Mouse (Mus musculus): Measurements from ENCODE around the gene Ank3.

The Ank3 gene

DNA sequence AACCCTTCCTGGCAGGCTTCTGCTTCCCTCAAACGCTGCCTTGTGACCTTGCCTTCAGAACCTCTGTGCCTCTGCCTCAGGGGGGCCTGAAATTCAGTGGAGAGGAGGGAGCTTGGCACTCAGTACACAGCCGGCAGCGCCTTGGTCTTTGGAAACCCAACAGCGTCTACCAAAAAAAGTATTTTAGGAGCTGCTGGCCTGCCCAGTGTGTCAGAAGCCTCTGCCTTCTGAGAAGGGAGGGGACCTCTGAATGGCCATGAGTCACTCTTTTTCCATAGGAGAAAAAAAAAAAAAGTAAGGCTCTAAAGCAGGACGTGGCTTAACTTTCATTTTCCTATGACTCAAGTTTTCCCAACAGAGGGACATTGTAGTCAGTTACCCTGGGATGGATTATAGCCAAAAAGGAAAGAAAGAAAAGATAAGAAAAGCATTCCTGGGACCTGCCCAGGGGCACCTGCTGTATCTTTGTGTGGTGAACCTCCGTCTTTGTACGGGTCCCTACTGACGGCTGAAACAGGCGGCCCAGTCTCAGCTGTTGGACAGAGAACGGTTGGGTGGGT, 473.7 kb downstream of the Ank3 start:
- no peaks in the 10 kb centered on the region for H3K27me3 ChIP-seq (ENCODE audit: control insufficient read depth, insufficient read depth, low read length, poor library complexity, severe bottlenecking)
- no peak for DNase-seq (ENCODE audit: low read depth, low spot score)

GRCm38 (mm10) chr10:69872892-69873291, 474.3 kb downstream of the Ank3 start:
- H3K27me3 ChIP-seq (ENCODE audit: control insufficient read depth, insufficient read depth, low read length, poor library complexity, severe bottlenecking), result no peaks in the 10 kb centered on the region
- H3K36me3 ChIP-seq (ENCODE audit: control insufficient read depth, insufficient read depth, low read length, poor library complexity, severe bottlenecking), result no peaks in the 10 kb centered on the region
- DNase-seq (ENCODE audit: low read depth, low spot score), result no peak

More for the DNA sequence above, 473.7 kb downstream of the Ank3 start:
- no peaks in the 10 kb centered on the region for H3K36me3 ChIP-seq (ENCODE audit: control insufficient read depth, insufficient read depth, low read length, poor library complexity, severe bottlenecking)

DNA sequence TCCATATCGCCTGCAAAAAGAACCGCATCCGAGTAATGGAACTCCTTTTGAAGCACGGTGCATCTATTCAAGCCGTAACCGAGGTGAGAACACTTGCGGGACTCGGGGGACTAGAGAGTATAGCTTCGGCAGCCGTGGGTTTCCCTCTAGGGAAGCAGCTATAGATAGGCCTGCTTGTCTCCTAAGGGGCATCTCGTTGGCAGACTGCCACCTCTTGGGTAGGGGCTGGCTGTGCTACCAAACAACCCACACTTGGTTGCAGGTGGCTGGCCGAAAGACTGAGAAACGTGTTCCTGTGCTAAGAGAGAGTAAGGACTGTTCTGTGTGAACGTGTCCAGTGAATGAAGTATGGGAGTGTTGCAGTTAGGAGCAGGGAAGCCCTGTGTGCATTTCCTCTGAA, 476.2 kb downstream of the Ank3 start:
- no peaks in the 10 kb centered on the region for H3K27me3 ChIP-seq (ENCODE audit: control insufficient read depth, insufficient read depth, low read length, poor library complexity, severe bottlenecking)
- DNase-seq (ENCODE audit: low read depth, low spot score), result no peak
- H3K36me3 ChIP-seq (ENCODE audit: control insufficient read depth, insufficient read depth, low read length, poor library complexity, severe bottlenecking), result no peaks in the 10 kb centered on the region

DNA sequence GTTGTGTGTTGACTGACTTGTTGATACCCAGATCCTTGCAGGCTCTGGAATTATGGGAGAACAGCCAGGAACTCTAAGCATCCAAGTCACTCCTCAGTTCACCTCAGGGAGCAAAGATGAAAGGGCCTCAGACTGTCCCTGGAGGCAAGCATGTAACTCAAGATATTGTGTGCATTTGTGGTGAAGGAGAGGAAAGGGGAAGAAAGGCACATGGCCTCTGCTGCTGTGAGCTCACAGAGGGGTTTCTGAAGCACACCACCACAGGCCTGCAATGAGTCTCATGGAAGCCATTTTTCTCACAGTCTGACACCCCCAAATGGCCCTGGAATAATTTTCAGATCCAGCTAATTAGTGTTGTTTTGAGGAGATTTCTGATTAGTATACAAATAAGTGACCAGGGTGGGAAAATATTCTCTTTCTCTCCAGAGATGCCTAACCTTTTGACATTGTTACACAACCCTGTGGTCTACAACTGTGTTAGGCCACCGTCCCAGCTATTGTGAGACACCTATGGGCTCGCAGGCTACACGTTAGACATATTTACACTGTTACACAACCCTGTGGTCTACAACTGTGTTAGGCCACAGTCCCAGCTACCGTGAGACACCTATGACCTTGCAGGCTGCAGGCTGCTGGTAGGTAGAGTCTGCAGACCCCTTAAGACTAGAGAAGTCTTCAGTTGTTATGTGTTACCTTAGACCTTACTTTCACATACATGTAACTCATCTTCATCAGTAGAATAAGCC, 485.5 kb downstream of the Ank3 start:
- no peaks in the 10 kb centered on the region for H3K36me3 ChIP-seq (ENCODE audit: control insufficient read depth, insufficient read depth, low read length, poor library complexity, severe bottlenecking)
- no peaks in the 10 kb centered on the region for H3K27me3 ChIP-seq (ENCODE audit: control insufficient read depth, insufficient read depth, low read length, poor library complexity, severe bottlenecking)
- no peak for DNase-seq (ENCODE audit: low read depth, low spot score)

GRCm38 (mm10) chr10:69888399-69888798, 489.8 kb downstream of the Ank3 start:
- Histone ChIP-seq H3K36me3 (ENCODE audit: control insufficient read depth, insufficient read depth, low read length, poor library complexity, severe bottlenecking) (no peaks in the 10 kb centered on the region), H3K27me3 (ENCODE audit: control insufficient read depth, insufficient read depth, low read length, poor library complexity, severe bottlenecking) (no peaks in the 10 kb centered on the region; the same call in 1 of the 2 replicates)
- DNase-seq (ENCODE audit: low read depth, low spot score), result peak; percentile 20

- no peaks in the 10 kb centered on the region for H3K36me3 ChIP-seq (ENCODE audit: control insufficient read depth, insufficient read depth, low read length, poor library complexity, severe bottlenecking)
- DNase-seq (ENCODE audit: low read depth, low spot score), result peak; percentile 8
Observed at GRCm38 (mm10) chr10:69889779-69890178, 491.2 kb downstream of the Ank3 start.

GRCm38 (mm10) chr10:69890389-69890985, 491.9 kb downstream of the Ank3 start:
- H3K27me3 ChIP-seq (ENCODE audit: control insufficient read depth, insufficient read depth, low read length, poor library complexity, severe bottlenecking), result no peaks in the 10 kb centered on the region; the same call in 1 of the 2 replicates
- H3K36me3 ChIP-seq (ENCODE audit: control insufficient read depth, insufficient read depth, low read length, poor library complexity, severe bottlenecking), result no peaks in the 10 kb centered on the region
- no peak for DNase-seq (ENCODE audit: low read depth, low spot score)

More at GRCm38 (mm10) chr10:69889779-69890178, 491.2 kb downstream of the Ank3 start:
- no peaks in the 10 kb centered on the region; the same call in 1 of the 2 replicates for H3K27me3 ChIP-seq (ENCODE audit: control insufficient read depth, insufficient read depth, low read length, poor library complexity, severe bottlenecking)

DNA sequence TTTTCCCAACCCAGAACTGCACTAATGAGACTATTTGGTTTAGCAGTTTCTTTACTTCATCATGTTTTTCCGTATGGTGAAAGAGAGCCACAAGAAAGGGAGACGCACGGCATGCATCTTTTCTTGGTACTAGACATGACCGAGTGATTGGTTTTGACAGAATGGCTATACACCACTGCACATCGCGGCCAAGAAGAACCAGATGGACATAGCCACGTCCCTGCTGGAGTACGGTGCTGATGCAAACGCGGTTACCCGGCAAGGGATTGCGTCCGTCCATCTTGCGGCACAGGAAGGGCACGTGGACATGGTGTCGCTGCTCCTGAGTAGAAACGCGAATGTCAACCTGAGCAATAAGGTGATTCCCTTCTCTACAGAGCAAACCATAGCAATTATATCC, 493.6 kb downstream of the Ank3 start:
- DNase-seq (ENCODE audit: low read depth, low spot score), result no peak
- Histone ChIP-seq H3K27me3 (ENCODE audit: control insufficient read depth, insufficient read depth, low read length, poor library complexity, severe bottlenecking) (no peaks in the 10 kb centered on the region; the same call in 1 of the 2 replicates), H3K36me3 (ENCODE audit: control insufficient read depth, insufficient read depth, low read length, poor library complexity, severe bottlenecking) (no peaks in the 10 kb centered on the region)

GRCm38 (mm10) chr10:69895606-69896005, 497.0 kb downstream of the Ank3 start:
- H3K36me3 ChIP-seq (ENCODE audit: control insufficient read depth, insufficient read depth, low read length, poor library complexity, severe bottlenecking), result no peaks in the 10 kb centered on the region
- DNase-seq (ENCODE audit: low read depth, low spot score), result no peak
- H3K27me3 ChIP-seq (ENCODE audit: control insufficient read depth, insufficient read depth, low read length, poor library complexity, severe bottlenecking), result no peaks in the 10 kb centered on the region

- DNase-seq (ENCODE audit: low read depth, low spot score), result no peak
Observed at GRCm38 (mm10) chr10:69897927-69898326, 499.4 kb downstream of the Ank3 start.

GRCm38 (mm10) chr10:69898821-69899220, 500.2 kb downstream of the Ank3 start:
- no peaks in the 10 kb centered on the region for H3K36me3 ChIP-seq (ENCODE audit: control insufficient read depth, insufficient read depth, low read length, poor library complexity, severe bottlenecking)
- DNase-seq (ENCODE audit: low read depth, low spot score), result no peak
- H3K27me3 ChIP-seq (ENCODE audit: control insufficient read depth, insufficient read depth, low read length, poor library complexity, severe bottlenecking), result no peaks in the 10 kb centered on the region

More at GRCm38 (mm10) chr10:69897927-69898326, 499.4 kb downstream of the Ank3 start:
- Histone ChIP-seq H3K27me3 (ENCODE audit: control insufficient read depth, insufficient read depth, low read length, poor library complexity, severe bottlenecking) (no peaks in the 10 kb centered on the region), H3K36me3 (ENCODE audit: control insufficient read depth, insufficient read depth, low read length, poor library complexity, severe bottlenecking) (no peaks in the 10 kb centered on the region)

DNA sequence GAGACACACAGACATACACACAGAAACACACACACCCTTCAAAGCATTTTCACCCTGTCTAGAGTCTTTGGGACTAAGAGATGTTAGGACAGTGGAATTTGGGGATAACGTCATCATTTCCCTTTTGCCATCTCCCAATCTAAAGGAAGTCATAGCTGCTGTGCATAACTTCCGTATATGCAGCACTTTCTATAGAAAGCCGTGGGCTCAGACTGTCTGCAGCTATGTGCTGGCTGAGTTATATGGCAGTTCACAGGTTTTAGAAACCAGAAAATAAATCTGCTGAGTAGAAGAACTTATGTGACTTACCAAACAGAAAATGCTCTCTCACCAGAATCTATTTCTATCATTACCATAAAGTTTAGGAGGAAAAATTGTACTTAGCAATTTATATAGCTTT, 501.2 kb downstream of the Ank3 start:
- H3K27me3 ChIP-seq (ENCODE audit: control insufficient read depth, insufficient read depth, low read length, poor library complexity, severe bottlenecking), result no peaks in the 10 kb centered on the region
- H3K36me3 ChIP-seq (ENCODE audit: control insufficient read depth, insufficient read depth, low read length, poor library complexity, severe bottlenecking), result no peaks in the 10 kb centered on the region
- no peak for DNase-seq (ENCODE audit: low read depth, low spot score)

- DNase-seq (ENCODE audit: low read depth, low spot score), result no peak
- no peaks in the 10 kb centered on the region for H3K36me3 ChIP-seq (ENCODE audit: control insufficient read depth, insufficient read depth, low read length, poor library complexity, severe bottlenecking)
Observed at GRCm38 (mm10) chr10:69902024-69902423, 503.5 kb downstream of the Ank3 start.

DNA sequence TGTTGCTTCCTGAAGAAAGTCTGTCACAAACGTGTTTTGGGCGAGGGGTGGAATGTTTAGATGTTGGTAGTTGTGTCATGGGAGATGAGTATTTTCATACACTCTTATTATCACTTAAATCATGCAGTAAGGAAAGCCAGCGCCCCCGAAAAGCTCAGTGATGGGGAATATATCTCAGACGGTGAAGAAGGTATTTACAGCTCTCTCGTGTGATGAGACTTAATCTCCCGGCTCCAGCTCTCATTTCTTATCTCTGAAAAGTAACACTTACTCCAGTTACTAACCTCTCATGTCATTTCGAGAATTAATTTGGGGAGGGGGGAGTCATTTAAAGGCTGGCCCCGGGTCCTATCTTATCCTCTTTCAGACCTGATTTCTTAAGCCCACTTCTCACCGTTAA, 505.7 kb downstream of the Ank3 start:
- DNase-seq (ENCODE audit: low read depth, low spot score), result no peak
- no peaks in the 10 kb centered on the region for H3K36me3 ChIP-seq (ENCODE audit: control insufficient read depth, insufficient read depth, low read length, poor library complexity, severe bottlenecking)
- no peaks in the 10 kb centered on the region for H3K27me3 ChIP-seq (ENCODE audit: control insufficient read depth, insufficient read depth, low read length, poor library complexity, severe bottlenecking)

More at GRCm38 (mm10) chr10:69902024-69902423, 503.5 kb downstream of the Ank3 start:
- H3K27me3 ChIP-seq (ENCODE audit: control insufficient read depth, insufficient read depth, low read length, poor library complexity, severe bottlenecking), result no peaks in the 10 kb centered on the region

All from splenic B cell, adult 2 months (primary cell).